Mouse (Mus musculus) gastrocnemius, adult 18-20 months (tissue): ENCODE results near the gene Lingo1. TPM values are rescaled to one million over a fixed set of nuclear protein-coding genes. Genes with fewer than 3 reads are reported as not detected.

ENCODE experiments used
- DNase-seq: peaks from one replicate; pipeline ENCODE4 v3.0.0; 2021; ENCODE audit warnings: low spot score
- total RNA-seq, 2 experiments: library from RNA; stranded (reverse); gene quantifications; 2 replicates each; pipeline ENCODE4 v1.2.3; 2021

Gene Lingo1
- total RNA-seq, 2 experiments from 2014 or later = 0.37 to 0.66 TPM

DNA sequence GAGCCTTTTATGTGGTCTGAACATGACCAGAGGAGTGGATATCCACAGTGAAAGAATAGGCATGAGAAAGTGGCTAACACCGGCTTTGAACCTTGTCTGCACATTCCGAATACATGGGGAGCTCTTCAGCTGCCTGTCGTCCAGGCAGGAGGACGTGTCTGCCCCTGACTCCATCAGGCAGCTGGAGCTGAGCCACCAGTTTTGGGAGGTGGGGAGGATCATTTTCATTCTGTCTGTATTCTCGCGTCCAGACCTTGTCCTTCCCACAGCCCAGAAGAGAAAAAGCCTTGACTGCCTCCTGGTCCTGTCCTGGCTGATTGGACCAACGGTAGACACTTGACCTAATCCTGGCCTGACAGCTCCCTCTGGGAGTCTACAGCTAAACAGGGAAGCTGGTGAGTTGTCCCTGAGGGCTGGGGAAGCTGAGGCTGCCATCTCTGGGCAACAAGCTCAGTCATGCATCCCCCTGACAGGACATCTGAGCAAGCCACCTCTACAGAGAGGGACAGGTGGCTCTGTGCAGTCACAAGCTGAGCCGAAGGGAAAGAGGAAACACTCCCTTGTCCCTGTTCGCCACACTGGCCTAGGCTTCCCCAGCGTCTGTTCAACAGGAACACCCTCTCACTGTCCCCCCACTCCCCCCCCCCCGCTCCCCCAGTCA lies 187.4 kb downstream of the Lingo1 start:
- no peak for DNase-seq

GRCm38 (mm10) chr9:56606082-56606740 lies 190.1 kb downstream of the Lingo1 start:
- no peak for DNase-seq

GRCm38 (mm10) chr9:56605443-56605806 lies 190.8 kb downstream of the Lingo1 start:
- no peak for DNase-seq

DNA sequence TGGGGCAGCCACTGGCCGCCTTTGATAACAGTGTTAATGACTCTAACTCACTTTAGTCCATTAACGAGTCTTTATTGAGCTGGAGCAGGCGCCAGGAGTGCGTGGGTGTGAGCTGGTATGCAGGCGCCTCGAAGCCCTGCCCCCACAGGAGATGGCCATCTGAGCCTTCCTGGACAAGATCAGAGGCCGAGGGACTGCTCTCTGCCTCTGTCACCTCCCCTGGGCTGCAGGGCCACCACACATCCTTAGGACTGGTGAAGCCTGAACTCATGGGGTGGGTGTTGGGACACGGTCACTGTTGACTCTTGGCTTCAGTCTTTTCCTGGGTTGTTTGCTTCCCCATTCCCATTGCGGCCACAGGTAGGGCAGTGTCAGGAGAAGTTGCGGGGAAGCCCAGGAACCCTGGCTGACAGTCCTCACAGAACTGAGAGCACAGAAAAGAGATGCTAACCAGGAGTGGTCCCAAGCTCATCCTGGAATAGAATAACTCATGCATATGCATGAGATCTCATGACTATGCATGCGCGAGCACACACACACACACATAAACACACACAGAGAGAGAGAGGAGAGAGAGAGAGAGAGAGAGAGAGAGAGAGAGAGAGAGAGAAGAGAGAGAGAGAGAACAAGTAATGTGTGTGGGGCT lies 191.3 kb downstream of the Lingo1 start:
- no peak for DNase-seq

DNA sequence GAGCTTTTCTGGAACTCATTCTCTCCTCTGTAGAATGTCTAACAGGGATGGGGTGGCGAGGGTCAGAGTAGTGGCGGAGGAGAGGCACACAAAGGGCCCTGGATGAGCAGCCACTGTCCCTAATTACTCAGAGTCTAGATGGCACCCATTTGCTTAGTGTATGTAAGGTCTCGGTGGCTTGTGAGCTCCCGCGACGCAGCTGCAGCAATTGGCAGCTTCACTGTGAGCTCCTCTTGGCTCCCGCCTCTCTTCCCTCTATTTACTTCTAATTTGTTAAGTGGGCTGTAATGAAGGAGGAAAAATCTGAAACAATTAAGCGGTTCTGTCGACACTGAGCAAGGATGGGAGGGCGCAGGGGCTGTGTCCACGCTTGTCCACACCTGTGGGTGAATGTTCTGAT lies 195.6 kb downstream of the Lingo1 start:
- DNase-seq = no peak

DNA sequence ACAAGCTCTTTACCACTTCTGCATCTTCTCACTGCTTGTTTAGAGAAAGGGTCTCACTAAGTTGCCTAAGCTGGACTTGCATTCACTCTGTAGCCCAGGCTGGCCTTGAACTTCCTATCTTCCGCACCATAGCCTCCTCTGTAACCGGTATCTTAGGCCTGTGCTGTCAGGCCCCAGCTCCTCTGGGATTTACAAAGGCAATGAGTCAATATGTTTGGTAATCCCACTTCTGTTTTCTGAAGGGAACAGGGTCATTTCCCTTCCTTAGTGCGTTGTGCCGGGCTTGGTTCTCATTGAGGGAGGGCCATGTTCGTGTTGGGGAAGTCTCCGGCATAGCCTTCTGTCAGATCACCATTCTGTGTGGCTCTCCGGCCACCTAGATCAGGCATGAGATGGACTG lies 203.6 kb downstream of the Lingo1 start:
- DNase-seq = no peak

DNA sequence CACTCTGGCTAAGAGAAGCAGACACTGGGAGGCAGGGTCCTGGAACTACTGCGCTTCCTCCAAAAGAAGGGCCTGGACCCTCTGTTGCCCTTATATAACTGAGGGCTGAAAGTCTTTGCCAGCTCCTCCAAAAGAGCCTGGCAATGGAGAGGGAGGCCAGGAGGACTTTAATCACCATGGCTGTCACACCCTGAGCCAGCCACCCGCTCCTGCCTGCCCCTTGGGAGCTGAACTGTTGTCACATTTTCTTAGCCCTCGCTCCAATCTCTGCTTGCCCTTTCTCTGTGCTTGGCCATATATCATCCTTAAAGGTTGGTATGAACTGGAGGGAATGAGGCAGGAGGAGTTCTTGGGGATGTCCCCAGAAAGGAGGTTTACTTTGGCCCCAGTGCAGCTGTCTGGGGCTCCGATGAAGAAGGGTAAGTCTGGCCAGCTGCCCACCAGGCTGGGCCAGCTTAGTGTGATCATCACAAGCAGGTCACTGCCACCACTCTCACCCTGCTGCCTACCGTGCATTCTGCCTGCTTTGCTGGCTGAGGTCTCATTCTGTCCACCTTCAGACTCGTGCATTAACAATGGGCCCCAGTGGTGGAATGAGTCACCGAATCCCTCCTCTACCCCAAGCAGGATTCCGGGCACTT lies 204.9 kb downstream of the Lingo1 start:
- no peak for DNase-seq

GRCm38 (mm10) chr9:56589762-56590161 lies 206.5 kb downstream of the Lingo1 start:
- no peak for DNase-seq

- no peak for DNase-seq
Measured at GRCm38 (mm10) chr9:56584043-56584424, 212.2 kb downstream of the Lingo1 start.

- DNase-seq = no peak
Measured at GRCm38 (mm10) chr9:56583139-56584042, 212.9 kb downstream of the Lingo1 start.

DNA sequence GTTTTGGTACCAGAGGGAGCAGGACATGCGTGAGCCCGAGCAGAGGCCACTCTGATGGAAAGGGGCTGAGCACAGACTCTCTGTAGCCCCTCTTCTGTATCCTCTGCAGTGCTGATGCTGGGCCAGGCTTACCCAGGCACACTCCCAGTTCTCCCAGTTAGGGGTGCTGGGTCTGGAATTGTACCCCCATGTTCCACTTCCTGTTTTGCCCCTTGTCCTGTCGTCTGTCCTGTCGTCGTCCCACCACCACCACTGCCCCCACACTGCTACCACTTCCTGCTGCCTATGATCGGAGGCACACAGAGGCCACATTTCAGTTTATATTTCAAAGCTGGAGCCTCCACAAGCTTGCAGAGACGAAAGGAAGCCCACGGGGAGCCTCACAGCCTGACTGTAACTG lies 213.6 kb downstream of the Lingo1 start:
- no peak for DNase-seq

DNA sequence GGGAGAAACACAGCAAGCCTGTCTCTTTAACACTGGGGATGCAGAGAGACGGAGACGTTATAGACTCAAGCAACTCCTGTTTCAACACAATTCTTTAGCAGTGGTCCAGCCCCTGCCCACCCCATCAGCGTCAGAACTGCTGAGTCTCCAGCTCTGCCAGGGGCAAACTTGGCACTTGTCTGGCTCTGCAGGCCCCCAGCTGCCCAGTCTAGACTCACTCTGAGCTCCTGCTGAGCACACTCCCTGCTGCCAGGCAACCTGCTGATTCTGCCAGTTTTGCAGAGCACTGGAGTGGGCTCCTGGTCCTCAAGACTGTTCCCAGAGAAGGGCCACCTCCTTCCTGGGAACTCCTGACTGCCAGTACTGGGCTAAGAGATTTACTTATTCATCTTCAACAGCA lies 214.6 kb downstream of the Lingo1 start:
- no peak for DNase-seq

DNA sequence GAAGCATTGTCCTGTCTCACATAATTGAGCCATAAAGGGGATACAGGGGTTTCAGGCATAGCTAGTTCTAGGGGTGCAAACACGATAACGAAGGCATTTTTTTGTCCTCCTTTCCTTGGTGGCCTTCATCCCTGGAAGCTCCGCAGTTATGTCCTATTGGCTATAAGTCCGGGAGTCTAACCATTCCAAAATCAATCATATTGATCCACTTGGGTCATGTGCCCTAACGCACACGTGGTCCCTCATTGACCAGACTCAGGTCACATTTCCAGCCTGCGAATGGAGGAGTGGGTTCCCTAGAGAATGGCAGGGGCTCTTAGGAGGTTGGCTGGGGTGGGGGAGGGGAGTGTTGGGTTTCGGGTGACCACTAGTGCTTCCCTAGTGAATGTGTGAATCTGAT lies 215.3 kb downstream of the Lingo1 start:
- no peak for DNase-seq

DNA sequence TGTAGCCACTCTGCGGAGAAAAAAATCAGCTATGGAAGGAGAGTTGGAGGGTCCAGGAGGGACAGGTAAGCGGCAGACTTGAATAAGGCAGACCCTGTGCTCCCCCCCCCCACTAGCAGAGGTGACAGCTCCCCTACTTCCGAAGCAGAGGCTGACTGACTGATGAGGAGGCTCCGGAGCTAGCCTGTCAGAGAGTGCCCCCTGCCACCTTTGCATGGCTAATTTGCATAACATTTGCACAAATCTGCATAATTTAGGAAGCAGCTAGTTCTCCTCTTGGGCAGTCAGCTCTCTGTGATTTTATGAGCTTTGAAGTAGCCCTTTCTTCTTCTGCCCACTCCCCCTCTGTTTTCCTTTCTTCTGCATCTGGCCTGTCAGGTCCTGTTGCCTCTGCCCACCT lies 216.2 kb downstream of the Lingo1 start:
- DNase-seq = no peak

- no peak for DNase-seq
Measured at GRCm38 (mm10) chr9:56577405-56577804, 218.9 kb downstream of the Lingo1 start.

DNA sequence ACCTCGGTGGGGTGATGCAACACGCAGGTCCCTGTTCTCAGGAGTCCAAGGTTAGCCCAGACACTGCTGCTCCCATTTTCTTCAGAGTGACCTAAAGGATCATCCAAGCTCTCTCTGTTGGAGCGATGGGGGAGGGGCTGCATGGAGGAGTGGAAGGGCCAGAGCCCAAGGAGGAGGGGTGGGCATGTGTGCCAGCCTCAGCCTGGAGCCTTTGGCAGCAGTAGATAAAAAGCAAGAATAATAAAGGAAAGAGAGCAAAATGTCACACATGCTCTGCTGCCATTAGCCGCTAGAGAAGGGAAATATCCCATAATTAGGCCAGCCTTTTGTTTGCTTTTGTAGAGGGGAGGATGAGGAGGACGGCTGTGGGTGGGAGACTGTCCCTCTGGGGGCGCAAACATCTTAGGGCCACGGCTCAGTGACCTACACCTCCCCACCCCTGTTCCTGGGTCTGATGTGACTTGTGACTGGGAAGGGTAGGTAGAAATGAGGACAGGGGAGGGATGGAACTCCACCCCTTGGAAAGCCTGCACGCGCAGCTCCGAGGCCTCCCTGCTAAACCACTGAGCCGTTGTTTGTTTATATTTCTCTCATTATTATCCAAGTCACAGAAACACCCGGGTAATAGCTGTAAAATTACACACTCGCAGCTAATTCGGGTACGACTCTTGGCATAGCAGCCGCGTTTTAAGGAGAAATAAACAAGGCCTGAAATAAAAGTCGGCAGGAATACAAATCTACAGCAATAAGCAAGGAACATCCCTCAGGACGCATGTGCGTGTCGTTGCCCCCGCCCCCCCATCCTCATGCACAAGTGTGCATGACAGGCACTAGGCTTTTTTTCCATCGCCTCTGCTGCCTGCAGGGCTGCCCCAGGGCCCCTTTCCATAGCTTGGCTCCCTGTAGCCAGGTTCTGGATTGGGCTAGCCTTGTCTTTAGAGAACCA lies 223.5 kb downstream of the Lingo1 start:
- no peak for DNase-seq
